Mouse (Mus musculus) CD4-positive, CD25-positive, alpha-beta regulatory T cell (primary cell): ENCODE results near the gene Phf1. TPM values are rescaled to one million over a fixed set of nuclear protein-coding genes. Genes with fewer than 3 reads are reported as not detected.

ENCODE experiments used
- polyA plus RNA-seq: library from polyadenylated mRNA; unstranded; fragments of 100-300 nt; shearing (Covaris generic); gene quantifications from one replicate; pipeline ENCODE4 v1.2.1, GENCODE M21; 2017

Phf1 gene
- polyA plus RNA-seq = 135 TPM

DNA sequence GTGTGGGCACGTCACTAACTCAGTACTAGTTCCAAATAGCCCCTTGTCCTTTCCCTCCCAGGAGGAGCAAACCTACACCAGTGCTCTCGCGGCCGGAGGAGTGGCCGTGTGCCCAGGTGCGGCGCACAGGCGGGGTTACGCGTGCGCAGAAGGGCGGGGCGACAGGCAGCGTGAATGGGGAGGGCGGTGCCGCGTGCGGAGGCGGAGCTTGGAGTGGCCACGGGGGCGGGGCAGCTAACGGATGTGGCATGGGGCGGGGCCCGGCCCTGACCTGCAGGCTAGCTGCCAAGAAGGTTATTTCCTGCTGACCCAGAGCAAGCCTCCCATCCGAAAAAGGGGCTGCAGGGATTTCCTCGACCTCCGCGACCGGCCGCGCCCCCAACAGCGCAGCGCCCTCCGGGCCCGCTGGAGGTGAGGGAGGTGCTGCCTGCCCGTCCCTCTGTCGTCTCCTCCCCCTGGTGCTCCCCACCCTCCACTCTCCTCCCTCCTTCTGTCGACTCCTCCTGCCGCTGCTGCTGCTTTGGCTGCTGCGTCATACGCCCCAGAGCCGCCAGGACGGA lies at the start of gene Phf1:
Gene Phf1 (plus strand): TSS at position 214 of the 560 bp plus-strand sequence.

GRCm38 (mm10) chr17:26916711-26917482 lies 16.0 kb upstream of the Phf1 start, which contains the start of gene Kifc5b:
Kifc5b (plus strand) TSS chr17:26917091.

GRCm38 (mm10) chr17:26939178-26939972 lies 6.5 kb downstream of the Phf1 start, which contains the start of gene Cuta:
Cuta (minus strand) TSS chr17:26939569.

DNA sequence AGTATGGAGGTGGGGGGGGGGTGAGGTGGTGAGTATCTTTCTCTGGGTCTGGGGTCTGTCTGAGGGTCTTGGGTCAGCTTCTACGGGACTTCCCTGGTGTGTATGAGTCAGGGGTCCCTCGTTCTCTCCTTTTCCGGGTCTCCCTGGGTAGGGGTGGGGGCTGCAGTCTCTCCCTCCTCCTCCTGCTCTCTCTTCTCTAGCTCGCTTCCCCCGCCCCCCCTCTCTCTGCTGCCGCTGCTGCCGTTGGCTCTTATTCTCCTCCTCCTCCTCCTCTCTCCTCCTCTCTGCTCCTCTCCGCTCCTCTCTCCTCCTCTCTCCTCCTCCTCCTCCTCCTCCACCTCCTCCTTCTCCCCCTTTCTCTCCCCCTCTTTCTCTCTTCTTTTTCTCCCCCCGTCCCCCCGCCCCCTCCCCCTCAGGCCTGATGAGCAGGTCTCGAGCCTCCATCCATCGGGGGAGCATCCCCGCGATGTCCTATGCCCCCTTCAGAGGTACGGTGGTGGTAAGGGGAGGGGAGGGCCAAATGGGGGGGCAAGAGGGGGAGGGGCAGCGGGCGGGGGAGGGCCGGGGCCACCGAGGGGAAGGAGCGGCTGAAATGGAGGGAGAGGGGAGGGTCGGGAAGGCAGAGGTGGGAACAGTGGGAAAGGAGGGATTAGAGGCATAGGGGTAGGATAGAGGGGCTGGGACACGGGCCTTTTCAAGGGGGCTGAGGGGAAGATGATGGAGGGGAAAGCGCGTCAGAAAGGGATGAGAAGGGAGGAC lies 8.4 kb downstream of the Phf1 start, which contains the start of gene Syngap1:
Gene Syngap1 (plus strand): TSS at position 223 of the 759 bp plus-strand sequence.

GRCm38 (mm10) chr17:26972703-26973574 lies 40.1 kb downstream of the Phf1 start, which contains the start of gene Zbtb9:
Zbtb9 (plus strand) TSS chr17:26973167.

Other genes starting within 250 kb of the Phf1 start
- gene Crebrf, start 217.4 kb upstream of the Phf1 start, polyA plus RNA-seq = 60.0 TPM
- gene Bnip1, start 152.0 kb upstream of the Phf1 start, polyA plus RNA-seq = 30.1 TPM
- gene Nkx2-5, start 88.0 kb upstream of the Phf1 start, polyA plus RNA-seq = not detected
- gene Kifc5b, start 16.0 kb upstream of the Phf1 start, polyA plus RNA-seq = 3.5 TPM
- gene Cuta, start 6.5 kb downstream of the Phf1 start, polyA plus RNA-seq = 160 TPM
- gene Syngap1, start 8.2 kb downstream of the Phf1 start, polyA plus RNA-seq = 0.11 TPM
- gene Zbtb9, start 40.1 kb downstream of the Phf1 start, polyA plus RNA-seq = 29.0 TPM
- gene Bak1, start 96.0 kb downstream of the Phf1 start, polyA plus RNA-seq = 1.9 TPM
- 25.0 TPM for gene Itpr3, start 124.3 kb downstream of the Phf1 start, polyA plus RNA-seq
- gene Uqcc2, start 200.9 kb downstream of the Phf1 start, polyA plus RNA-seq = 99.1 TPM
- gene Ip6k3, start 234.7 kb downstream of the Phf1 start, polyA plus RNA-seq = 0.12 TPM